Mouse (Mus musculus) heart, embryonic 12.5 days (tissue): Measurements from ENCODE around the gene Ston2. TPM values are rescaled to one million over a fixed set of nuclear protein-coding genes. Genes with fewer than 3 reads are reported as not detected.

ENCODE experiments used
- microRNA-seq: library from miRNA; unstranded; fragments of <30 nt; microRNA quantifications from one replicate; pipeline ENCODE4, GENCODE M21; 2017
- polyA plus RNA-seq: library from polyadenylated mRNA; unstranded; fragments of >200 nt; fragmentation: Nextera tagmentation; extraction: Ambion mirVana; gene quantifications from 2 replicates; pipeline ENCODE4 v1.2.1, GENCODE M21; 2016

Gene Ston2
- polyA plus RNA-seq, 1 experiment from 2014 or later: 4.9 TPM

Small RNAs within 50 kb of the gene (microRNA-seq; reads per million reads assigned to microRNA genes)
- gene Gm22015: not detected

Other genes starting within 250 kb of the Ston2 start
- gene Gtf2a1, start 197.9 kb downstream of the Ston2 start, polyA plus RNA-seq: 44.5 and 45.5 TPM in 2 replicates
- 60.1 and 66.2 TPM in 2 replicates for gene Sel1l, start 60.8 kb upstream of the Ston2 start, polyA plus RNA-seq